Mouse (Mus musculus) neural tube, embryonic 11.5 days (tissue): Measurements from ENCODE around the gene Gm20696. TPM values are rescaled to one million over a fixed set of nuclear protein-coding genes. Genes with fewer than 3 reads are reported as not detected.

Source experiments
- ATAC-seq: fragments of 200-750 bp; cut with Nextera tagmentation; 2 replicates; pipeline ENCODE4 v1.8.0; 2017; ENCODE audit warnings: moderate number of reproducible peaks, mild to moderate bottlenecking, moderate TSS enrichment, moderate library complexity; ENCODE audit not compliant: insufficient read depth, low FRiP score, low TSS enrichment
- DNase-seq: peaks from one replicate; pipeline ENCODE4 v3.0.0-alpha.2; 2015; ENCODE audit warnings: low spot score
- H3K27ac ChIP-seq: fragments of 300-500 bp; sonication (generic); 2 replicates; pipeline ENCODE4 v1.5.1; 2014; ENCODE audit warnings: low read depth, mild to moderate bottlenecking, low read length
- H3K27me3 ChIP-seq: fragments of 300-500 bp; sonication (generic); 2 replicates; pipeline ENCODE4 v1.6.1; 2014; ENCODE audit warnings: mild to moderate bottlenecking, low read length, mixed read lengths; ENCODE audit not compliant: control insufficient read depth, insufficient read depth
- H3K36me3 ChIP-seq: fragments of 300-500 bp; sonication (generic); 2 replicates; pipeline ENCODE4 v1.6.1; 2014; ENCODE audit warnings: mild to moderate bottlenecking, low read length, moderate library complexity, mixed read lengths; ENCODE audit not compliant: control insufficient read depth, insufficient read depth
- H3K4me1 ChIP-seq: fragments of 300-500 bp; sonication (generic); 2 replicates; pipeline ENCODE4 v1.6.1; 2014; ENCODE audit warnings: low read length, mixed read lengths; ENCODE audit not compliant: control insufficient read depth, insufficient read depth
- H3K4me2 ChIP-seq: fragments of 300-500 bp; sonication (generic); 2 replicates; pipeline ENCODE4 v1.6.1; 2014; ENCODE audit warnings: low read depth, mild to moderate bottlenecking, moderate library complexity
- H3K4me3 ChIP-seq: fragments of 300-500 bp; sonication (generic); 2 replicates; pipeline ENCODE4 v1.5.1; 2014; ENCODE audit warnings: low read depth, low read length
- H3K9ac ChIP-seq: fragments of 300-500 bp; sonication (generic); 2 replicates; pipeline ENCODE4 v1.6.1; 2014; ENCODE audit warnings: mild to moderate bottlenecking, low read length
- H3K9me3 ChIP-seq: fragments of 300-500 bp; sonication (generic); 2 replicates; pipeline ENCODE4 v1.6.1; 2016; ENCODE audit warnings: low read length; ENCODE audit not compliant: control insufficient read depth
- WGBS: fragments of 180-500 bp; shearing (Covaris S2); extraction: QIAGEN DNeasy Blood & Tissue Kit; methylation state at CpG from one replicate; pipeline ENCODE4 v1.1.7; 2014; 5-methylcytosine and 5-hydroxymethylcytosine counted together
- polyA plus RNA-seq: library from polyadenylated mRNA; unstranded; fragments of >200 nt; fragmentation: Nextera tagmentation; extraction: Ambion mirVana; gene quantifications from 2 replicates; pipeline ENCODE4 v1.2.1, GENCODE M21; 2014

Gene Gm20696
- polyA plus RNA-seq, 1 experiment from 2014 or later = 2.5 TPM

DNA sequence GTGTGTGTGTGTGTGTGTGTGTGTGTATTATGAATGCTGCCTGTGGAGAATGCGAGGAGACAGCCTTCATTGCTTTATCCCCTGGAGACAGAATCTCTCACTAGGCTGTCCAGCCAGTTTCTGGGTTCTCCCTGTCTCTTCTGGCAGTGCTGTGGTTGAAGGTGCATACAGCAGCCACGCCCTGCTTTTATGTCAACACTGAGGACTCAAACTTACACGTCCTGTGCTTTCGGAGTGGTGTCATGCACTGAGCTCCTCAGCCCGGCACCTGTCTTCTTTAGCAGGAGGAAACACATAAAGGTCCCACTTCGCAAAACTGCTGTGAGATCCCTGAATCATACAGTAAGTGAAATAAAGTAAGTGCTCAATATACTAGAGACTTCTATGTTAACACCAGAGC, 264.8 kb downstream of the Gm20696 start:
- Histone ChIP-seq H3K36me3 (no peaks in the 10 kb centered on the region), H3K4me2 (no peak overlapping the region), H3K9ac (no peak overlapping the region), H3K4me3 (no peak overlapping the region), H3K27ac (no peak overlapping the region), H3K27me3 (no peaks in the 10 kb centered on the region), H3K9me3 (no peaks in the 10 kb centered on the region), H3K4me1 (no peaks in the 10 kb centered on the region)
- 74% methylated on average over 6 of the region's 6 CpGs for WGBS
- DNase-seq (no peak), ATAC-seq (no peak)

DNA sequence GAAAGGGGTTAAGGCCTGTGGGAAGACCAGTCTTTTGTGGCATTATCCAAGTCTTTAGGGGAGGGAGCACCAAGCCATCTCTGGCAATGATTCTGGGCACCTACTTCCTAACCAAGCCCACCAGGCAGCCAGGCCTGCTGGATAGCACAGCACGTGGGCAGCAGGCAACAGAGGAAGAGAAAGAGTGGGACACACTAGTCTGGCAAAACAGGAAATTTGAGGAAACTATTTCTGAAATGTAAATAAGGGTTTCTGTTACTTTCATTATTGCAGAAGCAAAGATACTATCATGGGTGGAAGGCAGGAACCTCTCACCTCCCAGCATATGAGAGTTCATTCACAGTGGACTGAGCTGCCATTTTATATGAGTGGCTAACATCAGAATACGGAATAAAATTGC, 265.4 kb downstream of the Gm20696 start:
- H3K9me3 ChIP-seq = no peaks in the 10 kb centered on the region
- DNase-seq (no peak), ATAC-seq (no peak)
- no peaks in the 10 kb centered on the region for H3K27me3 ChIP-seq
- H3K27ac ChIP-seq = no peak overlapping the region
- H3K9ac ChIP-seq = no peak overlapping the region
- no peaks in the 10 kb centered on the region for H3K4me1 ChIP-seq
- no peaks in the 10 kb centered on the region for H3K36me3 ChIP-seq
- no peak overlapping the region for H3K4me2 ChIP-seq
- WGBS = 51% methylated on average over 2 of the region's 2 CpGs
- no peak overlapping the region for H3K4me3 ChIP-seq

DNA sequence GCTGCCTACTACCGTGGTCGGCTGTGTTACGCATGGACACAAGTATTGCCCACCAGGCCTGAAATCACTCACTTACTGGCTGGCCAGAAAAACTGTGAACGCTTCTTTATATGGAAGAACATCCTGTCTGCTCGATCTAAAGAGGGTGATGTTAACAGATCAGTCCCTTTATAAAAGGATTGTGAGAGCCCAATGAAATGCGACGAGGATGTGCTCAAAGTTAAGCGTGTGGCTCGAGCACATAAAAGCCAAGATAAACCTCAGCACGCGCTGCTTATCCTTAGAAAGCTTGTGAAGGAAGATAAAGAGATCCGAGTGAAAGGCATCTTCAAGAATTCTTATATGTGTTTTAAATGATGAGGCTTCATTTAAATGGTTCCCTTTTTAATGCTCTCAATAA, 270.9 kb downstream of the Gm20696 start:
- no peaks in the 10 kb centered on the region for H3K27me3 ChIP-seq
- no peak overlapping the region for H3K9ac ChIP-seq
- H3K9me3 ChIP-seq = no peaks in the 10 kb centered on the region
- no peak for ATAC-seq
- H3K4me2 ChIP-seq = no peak overlapping the region
- no peak overlapping the region for H3K4me3 ChIP-seq
- 89% methylated on average over 12 of the region's 12 CpGs for WGBS
- no peak overlapping the region for H3K27ac ChIP-seq
- no peaks in the 10 kb centered on the region for H3K36me3 ChIP-seq
- no peaks in the 10 kb centered on the region for H3K4me1 ChIP-seq
- DNase-seq = no peak

DNA sequence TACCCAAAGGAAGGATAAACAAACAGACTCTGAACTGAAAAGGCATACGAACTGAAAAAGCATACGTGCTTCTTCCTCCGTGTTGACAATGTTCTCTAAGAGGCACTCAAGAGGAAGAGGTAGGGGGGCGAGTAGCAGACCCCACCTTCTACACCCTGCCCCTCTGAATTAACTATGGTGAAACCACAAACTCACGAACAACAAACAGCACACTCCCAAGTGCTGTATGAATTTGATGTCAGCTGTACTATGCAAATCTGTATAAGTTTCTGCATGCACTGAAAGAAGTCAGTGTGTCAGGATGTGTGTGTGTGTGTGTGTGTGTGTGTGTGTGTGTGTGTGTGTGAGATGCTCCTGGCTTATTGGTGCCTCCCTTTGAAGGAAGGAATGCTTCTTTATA, 271.8 kb downstream of the Gm20696 start:
- Histone ChIP-seq H3K9me3 (no peaks in the 10 kb centered on the region), H3K27ac (no peak overlapping the region), H3K4me2 (no peak overlapping the region), H3K4me1 (no peaks in the 10 kb centered on the region), H3K36me3 (no peaks in the 10 kb centered on the region), H3K4me3 (no peak overlapping the region), H3K27me3 (no peaks in the 10 kb centered on the region), H3K9ac (no peak overlapping the region)
- no peak for ATAC-seq
- 79% methylated on average over 5 of the region's 5 CpGs for WGBS
- DNase-seq = no peak

DNA sequence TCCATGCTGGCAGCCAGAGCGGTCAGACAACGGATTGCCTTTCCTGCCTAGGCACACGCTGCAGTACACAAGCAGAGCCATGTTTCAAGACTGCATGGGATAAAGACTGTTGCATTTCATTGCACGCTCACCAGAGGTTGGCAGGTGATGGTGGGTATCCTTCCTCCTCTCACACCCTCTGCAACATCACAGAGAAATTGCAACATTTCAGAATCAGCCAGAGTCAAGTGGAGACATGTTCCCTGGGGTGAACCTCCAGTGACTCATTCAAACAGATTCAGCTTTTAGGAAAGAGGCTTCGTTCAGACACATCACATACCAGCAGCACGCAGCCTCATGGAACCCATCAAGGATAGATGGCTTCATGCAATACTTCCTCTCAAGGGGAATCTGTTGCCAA, 274.1 kb downstream of the Gm20696 start:
- Histone ChIP-seq H3K4me2 (no peak overlapping the region), H3K9ac (no peak overlapping the region), H3K9me3 (no peaks in the 10 kb centered on the region), H3K4me3 (no peak overlapping the region), H3K4me1 (0 out of 2 replicates have a peak, but pooled peaks cover 2% of the 10 kb centered on the region), H3K27ac (no peak overlapping the region), H3K36me3 (no peaks in the 10 kb centered on the region), H3K27me3 (no peaks in the 10 kb centered on the region)
- DNase-seq = no peak
- no peak for ATAC-seq
- 93% methylated on average over 6 of the region's 6 CpGs for WGBS

DNA sequence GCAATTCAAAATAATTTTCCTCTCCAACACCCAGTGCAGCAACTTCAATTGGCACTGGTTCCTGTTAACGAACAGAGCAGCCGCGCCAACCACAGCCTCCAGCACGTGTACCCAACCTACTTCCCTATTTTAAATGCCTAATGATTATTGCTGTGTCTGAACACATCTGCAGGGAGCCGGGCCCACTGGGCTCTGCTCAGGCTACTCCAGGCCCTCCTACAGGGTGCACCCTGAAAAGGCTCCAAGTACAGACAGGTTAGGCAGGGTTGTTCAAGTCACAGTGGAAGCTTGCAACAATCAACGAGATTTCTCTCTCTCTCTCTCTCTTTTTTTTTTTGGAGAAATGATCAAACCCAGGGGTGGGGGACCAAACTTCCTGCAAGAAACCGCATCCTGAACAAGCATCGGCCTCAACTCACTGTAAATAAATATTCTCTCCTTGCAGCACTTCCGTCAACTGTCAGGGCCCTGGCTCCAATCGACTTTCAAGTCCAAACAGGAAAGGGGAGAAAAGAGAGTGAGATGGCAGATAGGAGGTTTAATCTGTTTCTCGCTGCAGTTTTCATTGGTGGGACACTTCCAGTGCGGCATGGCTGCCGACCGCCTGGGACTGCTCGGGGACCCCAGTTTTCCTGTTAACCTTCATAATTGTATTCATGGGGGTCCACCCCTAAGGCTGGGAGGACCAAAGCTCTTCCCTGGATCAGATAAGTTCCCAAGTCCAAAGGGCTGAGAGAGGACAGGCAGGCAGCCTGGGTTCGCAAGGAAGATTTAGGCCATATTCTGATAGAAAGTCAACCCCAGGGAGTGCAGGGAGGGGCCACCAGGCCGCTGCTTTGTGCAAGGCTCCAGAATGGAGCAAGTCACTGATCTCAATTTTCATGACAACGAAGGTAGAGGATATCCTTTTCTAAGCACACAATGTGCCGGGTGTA, 277.6 kb downstream of the Gm20696 start:
- Histone ChIP-seq H3K36me3 (no peaks in the 10 kb centered on the region; the same call in 1 of the 2 replicates), H3K27ac (no peak overlapping the region)
- WGBS = 83% methylated on average over 19 of the region's 19 CpGs

DNA sequence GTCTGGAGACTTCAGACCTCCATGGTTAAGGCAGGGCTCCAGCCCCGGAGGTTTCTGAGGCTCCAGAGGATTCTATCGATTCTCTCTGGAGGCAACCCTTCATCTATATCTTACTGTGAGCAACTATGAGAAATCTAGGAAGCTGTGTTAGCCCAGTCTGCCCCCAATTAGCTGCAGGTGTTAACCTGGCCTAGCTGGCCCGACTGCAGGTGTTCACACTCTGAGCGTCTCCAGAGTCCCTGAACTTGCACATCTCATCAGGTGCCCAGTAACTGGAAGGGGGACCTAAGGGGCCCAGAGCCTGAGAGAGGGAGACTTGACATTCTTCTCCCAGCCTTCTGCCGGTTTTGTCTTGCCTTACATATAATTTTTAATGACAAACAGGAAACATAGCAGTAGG, 278.6 kb downstream of the Gm20696 start:
- H3K27ac ChIP-seq = no peak overlapping the region
- DNase-seq (no peak), ATAC-seq (no peak)
- H3K4me1 ChIP-seq = peaks cover 2% of the 10 kb centered on the region; the same call in 1 of the 2 replicates
- H3K36me3 ChIP-seq = no peaks in the 10 kb centered on the region; the same call in 1 of the 2 replicates
- no peak overlapping the region for H3K9ac ChIP-seq
- no peak overlapping the region for H3K4me3 ChIP-seq
- no peaks in the 10 kb centered on the region for H3K27me3 ChIP-seq
- 89% methylated on average over 5 of the region's 5 CpGs for WGBS
- H3K9me3 ChIP-seq = no peaks in the 10 kb centered on the region
- no peak overlapping the region for H3K4me2 ChIP-seq

More for the DNA sequence above, 277.6 kb downstream of the Gm20696 start:
- H3K4me2 ChIP-seq = no peak overlapping the region
- H3K4me3 ChIP-seq = no peak overlapping the region
- DNase-seq (no peak), ATAC-seq (no peak)
- H3K4me1 ChIP-seq = peaks cover 2% of the 10 kb centered on the region; the same call in 1 of the 2 replicates
- H3K27me3 ChIP-seq = no peaks in the 10 kb centered on the region
- H3K9ac ChIP-seq = no peak overlapping the region
- no peaks in the 10 kb centered on the region for H3K9me3 ChIP-seq

DNA sequence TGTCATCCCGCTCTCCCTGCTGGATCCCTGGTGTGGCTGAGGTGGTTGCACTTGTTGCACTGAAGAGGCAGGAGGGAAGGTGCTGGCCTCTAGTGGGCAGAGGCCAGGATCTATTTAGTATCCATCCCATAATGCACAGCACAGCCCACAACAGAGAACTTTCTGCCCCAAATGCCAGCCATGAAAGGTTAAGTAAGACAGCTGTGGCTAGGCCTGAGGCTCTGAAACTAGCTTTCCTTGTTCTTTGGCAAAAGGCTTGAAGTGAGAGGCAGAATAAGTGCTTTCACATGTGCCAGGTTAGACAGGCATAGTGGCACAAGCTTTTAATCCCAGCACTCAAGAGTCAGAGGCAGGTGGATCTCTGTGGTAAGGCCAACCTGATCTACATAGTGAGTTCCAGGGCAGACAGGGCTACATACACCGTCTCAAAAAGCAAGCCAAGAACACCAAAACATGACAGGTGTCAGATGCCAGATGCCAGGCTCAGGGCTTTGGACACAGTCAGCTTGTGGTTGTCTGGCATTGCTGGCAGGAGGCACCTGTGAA, 281.5 kb downstream of the Gm20696 start:
- no peak for DNase-seq
- no peaks in the 10 kb centered on the region for H3K27me3 ChIP-seq
- peaks cover 2% of the 10 kb centered on the region; the same call in 1 of the 2 replicates for H3K4me1 ChIP-seq
- H3K4me2 ChIP-seq = no peak overlapping the region
- no peaks in the 10 kb centered on the region; the same call in 1 of the 2 replicates for H3K36me3 ChIP-seq
- no peak overlapping the region for H3K27ac ChIP-seq
- no peak overlapping the region for H3K4me3 ChIP-seq
- H3K9me3 ChIP-seq = no peaks in the 10 kb centered on the region
- no peak overlapping the region for H3K9ac ChIP-seq
- ATAC-seq = no peak
- 82% methylated on average over 2 of the region's 2 CpGs for WGBS
